Mouse (Mus musculus): ENCODE data around the gene Dap. TPM values are rescaled to one million over a fixed set of nuclear protein-coding genes. Genes with fewer than 3 reads are reported as not detected.
A peak's percentile ranks its signal among the peaks of the same experiment; 100 is the strongest.

Dap gene
- polyA plus RNA-seq, 1 experiment from 2014 or later: 50.9 TPM

- 74% methylated on average over 2 of the region's 2 CpGs for WGBS
- no peaks in the 10 kb centered on the region for H3K9me3 ChIP-seq (ENCODE audit: control insufficient read depth, low read length)
These were observed 87.9 kb downstream of the Dap start for GRCm38 (mm10) chr15:31312001-31312400.

GRCm38 (mm10) chr15:31315630-31316231 is 91.6 kb downstream of the Dap start:
- no peak overlapping the region for H3K9ac ChIP-seq (ENCODE audit: low read depth, low read length)
- H3K4me2 ChIP-seq (replicated peaks; ENCODE audit: low read depth, low read length): no peak overlapping the region
- no peaks in the 10 kb centered on the region for H3K36me3 ChIP-seq (ENCODE audit: control insufficient read depth, insufficient read depth, low read length)
- 6% methylated on average over 5 of the region's 5 CpGs for WGBS
- H3K4me3 ChIP-seq (ENCODE audit: low read depth, low read length): no peak overlapping the region
- ATAC-seq (ENCODE audit: low FRiP score): peak; percentile 79; the same call in 1 of the 2 replicates
- H3K9me3 ChIP-seq (ENCODE audit: control insufficient read depth, low read length): no peaks in the 10 kb centered on the region
- no peak overlapping the region for H3K27ac ChIP-seq (ENCODE audit: low read depth, low read length)
- peaks cover 3% of the 10 kb centered on the region; the same call in 1 of the 2 replicates for H3K4me1 ChIP-seq (replicated peaks; ENCODE audit: control insufficient read depth, insufficient read depth, low read length)
- DNase-seq (ENCODE audit: low spot score): peak; percentile 90
- H3K27me3 ChIP-seq (ENCODE audit: control insufficient read depth, insufficient read depth, low read length): no peaks in the 10 kb centered on the region

More at GRCm38 (mm10) chr15:31312001-31312400, 87.9 kb downstream of the Dap start:
- no peak overlapping the region for H3K4me3 ChIP-seq (ENCODE audit: low read depth, low read length)
- no peaks in the 10 kb centered on the region for H3K27me3 ChIP-seq (ENCODE audit: control insufficient read depth, insufficient read depth, low read length)
- ATAC-seq (ENCODE audit: low FRiP score): no peak
- no peak for DNase-seq (ENCODE audit: low spot score)
- H3K4me1 ChIP-seq (replicated peaks; ENCODE audit: control insufficient read depth, insufficient read depth, low read length): no peaks in the 10 kb centered on the region
- no peak overlapping the region for H3K4me2 ChIP-seq (replicated peaks; ENCODE audit: low read depth, low read length)
- no peak overlapping the region for H3K9ac ChIP-seq (ENCODE audit: low read depth, low read length)
- no peaks in the 10 kb centered on the region for H3K36me3 ChIP-seq (ENCODE audit: control insufficient read depth, insufficient read depth, low read length)
- no peak overlapping the region for H3K27ac ChIP-seq (ENCODE audit: low read depth, low read length)

GRCm38 (mm10) chr15:31317056-31317805 is 93.1 kb downstream of the Dap start:
- H3K9me3 ChIP-seq (ENCODE audit: control insufficient read depth, low read length): no peaks in the 10 kb centered on the region
- H3K4me3 ChIP-seq (ENCODE audit: low read depth, low read length): no peak overlapping the region
- H3K9ac ChIP-seq (ENCODE audit: low read depth, low read length): no peak overlapping the region
- peaks cover 3% of the 10 kb centered on the region; the same call in 1 of the 2 replicates for H3K4me1 ChIP-seq (replicated peaks; ENCODE audit: control insufficient read depth, insufficient read depth, low read length)
- ATAC-seq (ENCODE audit: low FRiP score): no peak
- 90% methylated on average over 3 of the region's 3 CpGs for WGBS
- no peak overlapping the region for H3K4me2 ChIP-seq (replicated peaks; ENCODE audit: low read depth, low read length)
- no peak overlapping the region; the same call in 1 of the 2 replicates for H3K27ac ChIP-seq (ENCODE audit: low read depth, low read length)
- H3K27me3 ChIP-seq (ENCODE audit: control insufficient read depth, insufficient read depth, low read length): no peaks in the 10 kb centered on the region
- DNase-seq (ENCODE audit: low spot score): no peak
- no peaks in the 10 kb centered on the region for H3K36me3 ChIP-seq (ENCODE audit: control insufficient read depth, insufficient read depth, low read length)

- ATAC-seq (ENCODE audit: low FRiP score) (no peak), DNase-seq (ENCODE audit: low spot score) (no peak)
- Histone ChIP-seq H3K27me3 (ENCODE audit: control insufficient read depth, insufficient read depth, low read length) (no peaks in the 10 kb centered on the region), H3K27ac (ENCODE audit: low read depth, low read length) (no peak overlapping the region; the same call in 1 of the 2 replicates), H3K4me1 (replicated peaks; ENCODE audit: control insufficient read depth, insufficient read depth, low read length) (peaks cover 3% of the 10 kb centered on the region; the same call in 1 of the 2 replicates), H3K4me3 (ENCODE audit: low read depth, low read length) (no peak overlapping the region), H3K9ac (ENCODE audit: low read depth, low read length) (0 out of 2 replicates have a peak overlapping the region, but pooled peaks have one; percentile 31), H3K9me3 (ENCODE audit: control insufficient read depth, low read length) (no peaks in the 10 kb centered on the region), H3K36me3 (ENCODE audit: control insufficient read depth, insufficient read depth, low read length) (no peaks in the 10 kb centered on the region), H3K4me2 (replicated peaks; ENCODE audit: low read depth, low read length) (no peak overlapping the region)
- 44% methylated on average over 6 of the region's 6 CpGs for WGBS
These were observed 94.2 kb downstream of the Dap start for GRCm38 (mm10) chr15:31318158-31318955.

GRCm38 (mm10) chr15:31319046-31319445 is 94.9 kb downstream of the Dap start:
- no peaks in the 10 kb centered on the region for H3K27me3 ChIP-seq (ENCODE audit: control insufficient read depth, insufficient read depth, low read length)
- no peaks in the 10 kb centered on the region for H3K9me3 ChIP-seq (ENCODE audit: control insufficient read depth, low read length)
- H3K4me2 ChIP-seq (replicated peaks; ENCODE audit: low read depth, low read length): no peak overlapping the region
- DNase-seq (ENCODE audit: low spot score) (no peak), ATAC-seq (ENCODE audit: low FRiP score) (no peak)
- no peak overlapping the region for H3K9ac ChIP-seq (ENCODE audit: low read depth, low read length)
- no peak overlapping the region for H3K27ac ChIP-seq (ENCODE audit: low read depth, low read length)
- no peak overlapping the region for H3K4me3 ChIP-seq (ENCODE audit: low read depth, low read length)
- H3K36me3 ChIP-seq (ENCODE audit: control insufficient read depth, insufficient read depth, low read length): no peaks in the 10 kb centered on the region
- H3K4me1 ChIP-seq (replicated peaks; ENCODE audit: control insufficient read depth, insufficient read depth, low read length): peaks cover 3% of the 10 kb centered on the region; the same call in 1 of the 2 replicates
- WGBS: 32% methylated on average over 4 of the region's 4 CpGs

GRCm38 (mm10) chr15:31320598-31321377 is 96.7 kb downstream of the Dap start:
- H3K9ac ChIP-seq (ENCODE audit: low read depth, low read length): no peak overlapping the region

GRCm38 (mm10) chr15:31323684-31324083 is 99.6 kb downstream of the Dap start:
- Histone ChIP-seq H3K4me3 (ENCODE audit: low read depth, low read length) (no peak overlapping the region), H3K36me3 (ENCODE audit: control insufficient read depth, insufficient read depth, low read length) (no peaks in the 10 kb centered on the region), H3K9me3 (ENCODE audit: control insufficient read depth, low read length) (no peaks in the 10 kb centered on the region), H3K27ac (ENCODE audit: low read depth, low read length) (no peak overlapping the region), H3K27me3 (ENCODE audit: control insufficient read depth, insufficient read depth, low read length) (no peaks in the 10 kb centered on the region), H3K9ac (ENCODE audit: low read depth, low read length) (no peak overlapping the region), H3K4me2 (replicated peaks; ENCODE audit: low read depth, low read length) (no peak overlapping the region), H3K4me1 (replicated peaks; ENCODE audit: control insufficient read depth, insufficient read depth, low read length) (no peaks in the 10 kb centered on the region)
- ATAC-seq (ENCODE audit: low FRiP score) (no peak), DNase-seq (ENCODE audit: low spot score) (no peak)
- WGBS: 75% methylated on average over 4 of the region's 4 CpGs

More at GRCm38 (mm10) chr15:31320598-31321377, 96.7 kb downstream of the Dap start:
- H3K27me3 ChIP-seq (ENCODE audit: control insufficient read depth, insufficient read depth, low read length): no peaks in the 10 kb centered on the region
- peaks cover 3% of the 10 kb centered on the region; the same call in 1 of the 2 replicates for H3K4me1 ChIP-seq (replicated peaks; ENCODE audit: control insufficient read depth, insufficient read depth, low read length)
- DNase-seq (ENCODE audit: low spot score): no peak
- H3K4me3 ChIP-seq (ENCODE audit: low read depth, low read length): no peak overlapping the region
- no peaks in the 10 kb centered on the region for H3K36me3 ChIP-seq (ENCODE audit: control insufficient read depth, insufficient read depth, low read length)
- H3K4me2 ChIP-seq (replicated peaks; ENCODE audit: low read depth, low read length): no peak overlapping the region
- WGBS: 68% methylated on average over 12 of the region's 12 CpGs
- H3K9me3 ChIP-seq (ENCODE audit: control insufficient read depth, low read length): no peaks in the 10 kb centered on the region
- no peak overlapping the region for H3K27ac ChIP-seq (ENCODE audit: low read depth, low read length)
- ATAC-seq (ENCODE audit: low FRiP score): no peak

All from hindbrain, embryonic 11.5 days (tissue).